ENCODE assay signal across 11 mouse cellular contexts in genomic region chr7:115274836-115275235, GRCm38 (mm10).
DNase-seq lines count a peak whose midpoint lies in the region; ATAC-seq and TF ChIP-seq lines count a peak whose summit lies in the region.
"Had no signal": no experiment of that assay in that cellular context is flagged by ENCODE, and none has a peak within 500 bp of the region (broad histone marks: within the 10 kb centered on the region; RNA-seq: fewer than 3 reads in every experiment).

No protein-coding gene starts in this region.

- ATAC-seq in kidney, embryonic 16.5 days (ENCODE audit: low FRiP score, low TSS enrichment) = no peak
- no peak for ATAC-seq in forebrain, embryonic 12.5 days (ENCODE audit: low FRiP score)
- ATAC-seq: inflammation-experienced regulatory T-cells, adult 6 months; liver, embryonic 12.5 days had no signal

- no peaks in the 10 kb centered on the region for H3K36me3 ChIP-seq in kidney, adult 2 months (ENCODE audit: control insufficient read depth, insufficient read depth, low read length)
- no peaks in the 10 kb centered on the region for H3K36me3 ChIP-seq in kidney, embryonic 16.5 days (ENCODE audit: insufficient read depth, low read length)
- no peaks in the 10 kb centered on the region for H3K36me3 ChIP-seq in forebrain, embryonic 12.5 days (replicated peaks)
- H3K36me3 ChIP-seq: liver, embryonic 12.5 days had no signal

- H3K27me3 ChIP-seq in kidney, adult 2 months (replicated peaks; ENCODE audit: control insufficient read depth, insufficient read depth, low read length) = no peaks in the 10 kb centered on the region; the same call in 1 of the 2 replicates
- H3K27me3 ChIP-seq in kidney, embryonic 16.5 days (ENCODE audit: insufficient read depth, low read length) = no peaks in the 10 kb centered on the region
- no peaks in the 10 kb centered on the region for H3K27me3 ChIP-seq in forebrain, embryonic 12.5 days
- H3K27me3 ChIP-seq: liver, embryonic 12.5 days had no signal

- no peaks in the 10 kb centered on the region for H3K9me3 ChIP-seq in kidney, embryonic 16.5 days (ENCODE audit: low read length)
- no peaks in the 10 kb centered on the region for H3K9me3 ChIP-seq in forebrain, embryonic 12.5 days
- H3K9me3 ChIP-seq: liver, embryonic 12.5 days had no signal

- H3K27ac ChIP-seq in kidney, adult 2 months (ENCODE audit: insufficient read depth, low read depth, low read length) = peak overlapping the region; percentile 26; the same call in 1 of the 2 replicates
- no peak overlapping the region for H3K27ac ChIP-seq in kidney, embryonic 16.5 days (ENCODE audit: low read length)
- H3K27ac ChIP-seq in forebrain, embryonic 12.5 days = no peak overlapping the region
- H3K27ac ChIP-seq: liver, embryonic 12.5 days had no signal

- DNase-seq in adrenal gland, postnatal 10 days = peak; percentile 10
- no peak for DNase-seq in adrenal gland, postnatal 4 days (ENCODE audit: low spot score in 2 of 2)
- DNase-seq in kidney, adult 2 months = peak; percentile 67
- DNase-seq in heart, postnatal 36 days = peak; percentile 11 to 24
- peak; percentile 39 for DNase-seq in retina, postnatal 1 day
- no peak for DNase-seq in cerebellum, adult 9-11 months
- DNase-seq: thymus, postnatal 36 days had no signal

- TF ChIP-seq POLR2A in kidney, adult 2 months (IDR thresholded peaks at IDR 0.05; ENCODE audit: low read depth, low read length) = no peak

- no peak for TF ChIP-seq CTCF in kidney, adult 2 months (conservative IDR thresholded peaks at IDR 0.05; ENCODE audit: insufficient read depth, insufficient read length, low read depth, low read length)

- peaks cover 5% of the 10 kb centered on the region; the same call in 1 of the 2 replicates for H3K4me1 ChIP-seq in kidney, adult 2 months (ENCODE audit: control insufficient read depth, insufficient read depth, low read length)
- H3K4me1 ChIP-seq in kidney, embryonic 16.5 days (ENCODE audit: insufficient read depth, low read length) = no peaks in the 10 kb centered on the region
- peaks cover 8% of the 10 kb centered on the region for H3K4me1 ChIP-seq in forebrain, embryonic 12.5 days
- H3K4me1 ChIP-seq: liver, embryonic 12.5 days had no signal

- H3K4me3 ChIP-seq in kidney, adult 2 months (ENCODE audit: insufficient read depth, low read depth, low read length) = no peak overlapping the region
- no peak overlapping the region for H3K4me3 ChIP-seq in kidney, embryonic 16.5 days (ENCODE audit: low read length)
- H3K4me3 ChIP-seq in forebrain, embryonic 12.5 days (replicated peaks) = no peak overlapping the region
- H3K4me3 ChIP-seq: liver, embryonic 12.5 days had no signal

- intact Hi-C loops in heart, postnatal 36 days (cut with DNase I) = no loop called here

- H3K4me2 ChIP-seq in kidney, embryonic 16.5 days (replicated peaks; ENCODE audit: low read depth, low read length) = no peak overlapping the region
- no peak overlapping the region for H3K4me2 ChIP-seq in forebrain, embryonic 12.5 days
- H3K4me2 ChIP-seq: liver, embryonic 12.5 days had no signal

- 34% methylated on average over 3 of the region's 3 CpGs for WGBS in kidney, adult 2 months
- WGBS in kidney, embryonic 16.5 days = 56% methylated on average over 3 of the region's 3 CpGs
- WGBS in forebrain, embryonic 12.5 days = 41% methylated on average over 3 of the region's 3 CpGs

- H3K9ac ChIP-seq in kidney, embryonic 16.5 days (replicated peaks; ENCODE audit: low read length) = no peak overlapping the region
- H3K9ac ChIP-seq in forebrain, embryonic 12.5 days = no peak overlapping the region
- H3K9ac ChIP-seq: liver, embryonic 12.5 days had no signal

Comparison
In these comparisons a context has a peak if more than half of its experiments do, and no peak if none do; other contexts are left out.
1. DNase-seq: peak in adrenal gland, postnatal 10 days (single experiment), kidney, adult 2 months (single experiment), heart, postnatal 36 days (2 of 2) and retina, postnatal 1 day (single experiment); none in adrenal gland, postnatal 4 days (0 of 2) and cerebellum, adult 9-11 months (single experiment).